Mouse (Mus musculus) embryonic facial prominence, embryonic 13.5 days (tissue): Measurements from ENCODE around the gene Gpr162. TPM values are rescaled to one million over a fixed set of nuclear protein-coding genes. Genes with fewer than 3 reads are reported as not detected.
A peak's percentile ranks its signal among the peaks of the same experiment; 100 is the strongest.

ENCODE experiments used
- ATAC-seq: fragments of 200-750 bp; cut with Nextera tagmentation; 2 replicates; pipeline ENCODE4 v1.8.0; 2017; ENCODE audit warnings: low read depth; ENCODE audit not compliant: insufficient number of reproducible peaks, insufficient read depth, low FRiP score, low TSS enrichment
- H3K27ac ChIP-seq: fragments of 300-500 bp; sonication (generic); 2 replicates; pipeline ENCODE4 v1.5.1; 2015; ENCODE audit warnings: moderate library complexity, mild to moderate bottlenecking, inconsistent platforms
- H3K27me3 ChIP-seq: fragments of 300-500 bp; sonication (generic); 2 replicates; pipeline ENCODE4 v1.6.1; 2015; ENCODE audit warnings: mild to moderate bottlenecking, inconsistent platforms
- H3K36me3 ChIP-seq: fragments of 300-500 bp; sonication (generic); 2 replicates; pipeline ENCODE4 v1.6.1; 2015; ENCODE audit warnings: mild to moderate bottlenecking, inconsistent platforms
- H3K4me1 ChIP-seq: fragments of 300-500 bp; sonication (generic); 2 replicates; pipeline ENCODE4 v1.6.1; 2015; ENCODE audit warnings: inconsistent platforms
- H3K4me2 ChIP-seq: fragments of 300-500 bp; sonication (generic); 2 replicates; pipeline ENCODE4 v1.6.1; 2015; ENCODE audit warnings: moderate library complexity, mild to moderate bottlenecking, inconsistent platforms
- H3K4me3 ChIP-seq: fragments of 300-500 bp; sonication (generic); 2 replicates; pipeline ENCODE4 v1.5.1; 2015; ENCODE audit warnings: mild to moderate bottlenecking, inconsistent platforms
- H3K9ac ChIP-seq: fragments of 300-500 bp; sonication (generic); 2 replicates; pipeline ENCODE4 v1.6.1; 2015; ENCODE audit warnings: mild to moderate bottlenecking, inconsistent platforms
- H3K9me3 ChIP-seq: fragments of 300-500 bp; sonication (generic); 2 replicates; pipeline ENCODE4 v1.6.1; 2016; ENCODE audit warnings: inconsistent platforms
- WGBS: fragments of 180-500 bp; shearing (Covaris S2); methylation state at CpG from one replicate; pipeline ENCODE4 v1.1.7; 2015; ENCODE audit warnings: mixed read lengths; 5-methylcytosine and 5-hydroxymethylcytosine counted together
- polyA plus RNA-seq: library from polyadenylated mRNA; unstranded; fragments of >200 nt; fragmentation: Nextera tagmentation; extraction: Ambion mirVana; gene quantifications from 2 replicates; pipeline ENCODE4 v1.2.1, GENCODE M21; 2015

Gene Gpr162
- polyA plus RNA-seq, 1 experiment from 2014 or later, result 2.0 TPM

DNA sequence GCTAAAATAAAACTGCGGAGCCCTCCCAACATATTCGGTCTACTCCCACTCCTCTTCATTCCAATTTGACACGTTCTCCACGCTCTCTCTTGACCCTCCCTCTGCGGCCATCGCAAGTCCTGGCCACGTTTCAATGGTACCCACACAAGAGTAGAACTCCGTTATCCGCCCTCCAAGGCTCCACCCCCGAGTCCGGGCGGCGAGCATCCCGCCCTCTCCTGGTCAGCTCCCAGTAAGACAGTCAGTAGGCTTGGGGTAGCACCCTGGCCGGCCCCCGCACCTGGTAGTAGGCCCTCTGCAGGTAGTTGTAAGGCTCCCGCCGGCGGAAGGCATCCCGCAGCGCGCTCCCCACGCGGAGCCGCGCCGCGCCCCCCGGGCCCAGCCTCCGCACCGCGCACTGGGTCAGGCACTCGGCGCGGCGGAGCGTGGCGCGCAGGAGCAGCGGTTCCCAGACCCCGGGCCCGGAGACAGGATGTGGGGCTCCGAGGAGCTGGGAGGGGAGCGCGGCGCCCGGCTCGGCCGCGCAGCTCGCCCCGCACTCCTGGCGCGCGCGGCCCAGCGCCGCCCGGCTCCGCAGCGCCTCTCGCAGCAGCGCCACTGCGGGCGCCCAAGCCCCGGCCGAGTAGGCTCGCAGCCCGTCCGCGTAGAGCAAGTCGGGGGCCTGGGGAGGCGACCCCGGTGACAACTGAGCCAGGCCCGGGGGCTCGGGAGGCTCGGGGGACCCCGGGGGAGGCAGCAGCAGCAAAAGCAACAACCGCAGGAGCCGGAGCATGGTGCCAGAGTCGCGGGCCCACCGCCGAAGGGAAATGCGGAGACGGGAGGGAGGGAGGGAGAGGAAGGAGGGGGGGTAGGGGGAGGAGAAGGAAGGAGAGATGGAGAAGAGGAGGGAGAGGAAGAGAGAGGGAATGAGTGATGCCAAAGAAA lies 6.6 kb downstream of the Gpr162 start, which contains the start of gene P3h3:
TSS of gene P3h3 (minus strand) at position 837 of the 924 bp plus-strand sequence.
- WGBS, result under 1% methylated on average over 86 of the region's 86 CpGs
- Histone ChIP-seq H3K9ac (peak within 1 kb of the TSS; percentile 99), H3K27me3 (peaks cover 10% of the 10 kb centered on the region; the same call in 1 of the 2 replicates), H3K4me3 (peak within 1 kb of the TSS; percentile 84), H3K27ac (peak within 1 kb of the TSS; percentile 100), H3K4me2 (peak within 1 kb of the TSS; percentile 68), H3K36me3 (peaks cover 29% of the 10 kb centered on the region), H3K4me1 (peaks cover 49% of the 10 kb centered on the region), H3K9me3 (no peaks in the 10 kb centered on the region)
- peak; percentile 87 for ATAC-seq

DNA sequence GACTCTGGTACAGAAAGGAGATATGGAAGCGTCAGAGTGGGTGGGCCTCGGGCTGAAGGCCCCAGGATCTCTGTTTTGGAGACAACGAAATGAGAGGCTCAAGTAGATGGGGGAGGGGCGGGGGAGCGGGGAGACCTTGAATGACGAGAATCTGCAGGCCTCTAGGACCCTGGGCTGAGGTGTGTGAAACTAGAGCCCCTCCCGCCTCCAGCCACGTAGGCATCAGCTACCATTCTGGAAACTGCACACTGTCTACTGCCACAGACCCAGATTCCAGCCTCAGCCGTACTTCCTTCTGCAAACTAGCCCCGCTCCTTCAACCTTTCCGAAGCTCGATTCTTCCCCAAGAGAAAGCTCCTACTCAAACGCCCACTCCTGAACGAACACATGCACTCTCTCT lies 7.5 kb downstream of the Gpr162 start:
- peak overlapping the region; percentile 99 for H3K9ac ChIP-seq
- peaks cover 40% of the 10 kb centered on the region for H3K4me1 ChIP-seq
- no peaks in the 10 kb centered on the region for H3K9me3 ChIP-seq
- H3K36me3 ChIP-seq, result peaks cover 38% of the 10 kb centered on the region
- H3K4me2 ChIP-seq, result peak overlapping the region; percentile 68
- peak; percentile 60; the same call in 1 of the 2 replicates for ATAC-seq
- peaks cover 3% of the 10 kb centered on the region; the same call in 1 of the 2 replicates for H3K27me3 ChIP-seq
- 3% methylated on average over 14 of the region's 14 CpGs for WGBS
- H3K4me3 ChIP-seq, result peak overlapping the region; percentile 84
- peak overlapping the region; percentile 100 for H3K27ac ChIP-seq

DNA sequence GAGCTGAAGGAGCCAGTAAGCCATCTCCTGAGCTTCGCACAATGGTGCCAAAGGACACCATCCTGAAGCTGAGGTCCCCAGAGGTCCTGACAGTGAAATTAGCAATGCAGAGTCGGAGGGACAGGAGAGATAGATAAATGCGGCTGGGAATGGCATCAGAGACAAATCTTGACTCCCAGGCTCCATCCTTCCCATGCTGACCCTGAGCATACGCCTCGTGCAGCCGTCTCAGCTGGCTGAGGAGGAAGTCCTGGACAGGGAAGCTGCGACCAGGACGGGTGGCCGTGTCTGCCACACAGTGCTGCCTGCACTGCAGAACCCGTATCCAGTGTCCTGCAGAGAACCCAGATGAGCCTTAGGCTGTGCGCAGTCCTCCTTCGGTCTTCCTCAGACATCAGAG lies 9.1 kb downstream of the Gpr162 start:
- Histone ChIP-seq H3K27ac (peak overlapping the region; percentile 55), H3K27me3 (no peaks in the 10 kb centered on the region; the same call in 1 of the 2 replicates), H3K4me1 (peaks cover 30% of the 10 kb centered on the region), H3K4me3 (no peak overlapping the region), H3K9me3 (no peaks in the 10 kb centered on the region), H3K9ac (0 out of 2 replicates have a peak overlapping the region, but pooled peaks have one; percentile 11), H3K4me2 (no peak overlapping the region), H3K36me3 (peaks cover 47% of the 10 kb centered on the region)
- no peak for ATAC-seq
- WGBS, result 74% methylated on average over 12 of the region's 12 CpGs

DNA sequence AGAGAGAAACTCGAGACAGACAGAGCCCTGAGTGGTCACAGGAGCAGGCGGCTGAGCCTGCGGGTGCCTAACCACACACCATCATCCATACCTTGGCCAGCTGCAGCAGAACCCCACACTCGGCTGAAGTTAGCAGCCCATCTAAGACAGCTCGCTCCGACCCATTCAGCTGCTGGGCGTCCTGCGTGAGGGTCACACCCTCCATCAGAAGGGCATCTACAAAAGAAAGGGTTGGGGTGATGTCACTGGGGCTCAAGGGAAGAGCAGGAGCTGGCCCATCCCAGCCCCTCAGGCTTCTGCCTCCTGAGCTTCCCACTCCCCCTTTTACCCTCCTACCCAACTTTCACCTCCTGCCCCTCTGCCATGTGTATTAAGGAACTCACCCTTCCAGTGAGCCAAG lies 13.2 kb downstream of the Gpr162 start:
- ATAC-seq, result no peak
- Histone ChIP-seq H3K4me1 (peaks cover 7% of the 10 kb centered on the region), H3K4me2 (no peak overlapping the region), H3K9me3 (no peaks in the 10 kb centered on the region), H3K4me3 (no peak overlapping the region), H3K27me3 (no peaks in the 10 kb centered on the region), H3K9ac (no peak overlapping the region), H3K36me3 (peaks cover 73% of the 10 kb centered on the region), H3K27ac (no peak overlapping the region)
- 51% methylated on average over 8 of the region's 8 CpGs for whole genome bisulfite sequencing

DNA sequence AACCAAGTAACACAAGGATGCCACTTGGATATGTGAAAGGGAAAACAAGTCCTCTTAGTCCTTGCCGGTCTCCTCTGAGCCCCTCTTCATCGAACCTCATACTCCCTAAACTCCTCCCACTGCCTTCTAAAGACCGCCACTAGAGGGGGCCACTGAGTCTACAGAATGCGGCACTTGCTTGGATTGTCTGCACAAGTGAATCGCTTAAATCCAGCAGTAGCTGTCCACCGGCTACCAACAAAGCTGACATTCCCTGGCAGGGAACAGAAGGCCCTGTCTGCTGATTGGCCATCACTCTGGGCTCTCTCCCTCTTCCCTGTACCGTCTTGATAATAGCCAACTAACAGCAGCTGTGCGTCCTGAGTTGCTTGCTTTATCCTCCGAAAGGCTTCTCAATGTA lies 16.5 kb downstream of the Gpr162 start:
- H3K4me3 ChIP-seq, result no peak overlapping the region; the same call in 1 of the 2 replicates
- no peak overlapping the region for H3K27ac ChIP-seq
- H3K9me3 ChIP-seq, result no peaks in the 10 kb centered on the region
- no peaks in the 10 kb centered on the region for H3K27me3 ChIP-seq
- H3K4me2 ChIP-seq, result 0 out of 2 replicates have a peak overlapping the region, but pooled peaks have one; percentile 0
- peaks cover 67% of the 10 kb centered on the region for H3K36me3 ChIP-seq
- peak; percentile 63 for ATAC-seq
- H3K4me1 ChIP-seq, result 0 out of 2 replicates have a peak, but pooled peaks cover 6% of the 10 kb centered on the region
- WGBS, result 14% methylated on average over 9 of the region's 9 CpGs
- no peak overlapping the region for H3K9ac ChIP-seq

DNA sequence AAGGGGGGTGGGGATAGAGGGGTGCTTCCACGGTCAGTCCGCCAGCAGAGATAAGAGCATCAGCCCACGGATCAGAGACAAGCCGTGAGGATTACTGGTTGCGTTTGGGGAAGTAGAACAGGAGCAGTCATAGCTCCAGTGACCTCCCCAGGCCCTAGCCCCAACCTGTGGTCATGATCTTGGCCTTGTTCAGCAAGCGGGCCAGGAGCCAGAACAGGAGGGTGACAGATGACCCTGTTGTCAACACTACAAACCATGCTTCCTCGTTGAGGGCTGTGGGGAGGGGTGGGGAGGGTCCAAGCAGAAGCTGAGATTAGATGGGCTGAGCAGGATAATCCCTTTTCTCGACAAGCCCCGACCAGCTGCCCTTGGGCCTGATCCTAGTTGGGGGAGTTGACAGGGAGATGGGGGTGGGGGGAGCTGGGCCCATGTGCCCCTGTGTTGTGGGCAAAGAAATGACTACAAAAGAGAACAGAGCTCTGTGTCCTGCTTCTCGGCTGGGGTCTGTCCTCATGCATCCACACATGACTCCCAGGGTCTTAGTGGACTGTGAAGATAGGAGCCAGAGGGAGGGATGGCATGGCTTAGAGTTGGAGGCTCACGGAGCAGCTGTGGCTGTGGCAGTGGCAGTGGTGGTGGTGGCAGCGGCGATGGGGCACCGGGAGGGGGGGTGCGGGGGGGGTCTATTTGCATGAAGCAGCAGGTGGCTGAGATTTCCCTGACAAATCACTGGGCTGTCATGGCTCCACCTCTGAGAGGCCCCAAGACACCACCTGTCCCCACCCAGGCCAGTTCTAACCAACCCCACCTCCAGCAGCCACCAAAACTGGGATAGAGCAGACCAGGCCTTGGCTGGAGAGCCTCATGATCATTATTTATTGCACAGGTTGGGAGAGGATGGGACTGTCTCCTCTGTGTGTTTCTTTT lies 23.3 kb downstream of the Gpr162 start, which contains the start of gene Gnb3:
TSS of gene Gnb3 (minus strand) at position 35 of the 927 bp plus-strand sequence.
- ATAC-seq, result no peak
- 25% methylated on average over 15 of the region's 15 CpGs for WGBS

DNA sequence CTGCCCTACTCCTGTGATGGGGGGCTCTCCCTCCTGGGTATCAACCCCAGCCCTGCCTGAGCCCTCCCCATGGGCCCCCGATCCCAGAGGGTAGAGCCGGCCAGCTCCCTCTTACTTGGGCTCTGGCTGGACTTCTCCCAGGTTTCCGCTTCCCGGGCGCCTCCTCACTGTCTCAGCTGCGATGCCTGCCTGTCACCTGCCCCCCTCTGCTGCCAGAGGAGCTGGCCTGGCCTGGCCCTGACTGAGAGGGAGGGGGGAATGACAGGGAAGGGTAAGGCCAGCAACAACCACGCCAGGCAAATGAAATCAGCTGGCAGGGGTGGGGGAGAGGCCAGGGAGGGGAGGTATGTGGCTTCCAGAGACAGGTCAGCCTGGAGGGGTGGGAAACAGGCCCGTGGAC lies 24.0 kb downstream of the Gpr162 start:
- WGBS, result 7% methylated on average over 8 of the region's 8 CpGs
- Histone ChIP-seq H3K4me1 (peaks cover 28% of the 10 kb centered on the region), H3K4me2 (peak overlapping the region; percentile 28), H3K36me3 (peaks cover 28% of the 10 kb centered on the region), H3K9me3 (no peaks in the 10 kb centered on the region), H3K4me3 (no peak overlapping the region), H3K27ac (no peak overlapping the region), H3K27me3 (no peaks in the 10 kb centered on the region), H3K9ac (peak overlapping the region; percentile 58)
- no peak for ATAC-seq

More for the DNA sequence above, 23.3 kb downstream of the Gpr162 start, which contains the start of gene Gnb3:
- no peaks in the 10 kb centered on the region for H3K27me3 ChIP-seq
- H3K36me3 ChIP-seq, result peaks cover 35% of the 10 kb centered on the region
- H3K9ac ChIP-seq, result peak within 1 kb of the TSS; percentile 58
- no peak within 1 kb of the TSS for H3K4me3 ChIP-seq
- H3K4me1 ChIP-seq, result peaks cover 22% of the 10 kb centered on the region
- H3K27ac ChIP-seq, result no peak within 1 kb of the TSS
- no peaks in the 10 kb centered on the region for H3K9me3 ChIP-seq
- H3K4me2 ChIP-seq, result peak within 1 kb of the TSS; percentile 28

DNA sequence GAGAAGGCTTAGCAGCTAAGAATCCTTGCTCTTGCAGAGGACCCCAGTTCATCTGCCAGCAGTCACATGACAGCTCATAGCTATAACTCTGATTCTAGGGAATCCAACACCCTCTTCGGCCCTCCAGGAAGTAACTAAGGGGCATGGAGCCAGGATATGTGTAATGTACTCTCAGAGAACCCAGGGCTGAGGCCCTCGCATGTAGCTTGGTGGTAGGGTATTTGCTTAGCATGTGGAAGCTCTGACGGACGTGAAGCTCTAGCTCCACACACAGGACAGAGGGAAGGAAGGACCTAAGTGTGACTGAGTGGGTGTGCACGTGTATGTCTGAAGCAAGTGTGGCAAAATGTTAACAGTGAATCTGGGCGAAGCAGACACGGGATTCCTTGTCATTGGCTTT lies 27.4 kb downstream of the Gpr162 start:
- Histone ChIP-seq H3K36me3 (peaks cover 32% of the 10 kb centered on the region), H3K9ac (0 out of 2 replicates have a peak overlapping the region, but pooled peaks have one; percentile 32), H3K27me3 (no peaks in the 10 kb centered on the region), H3K4me1 (peaks cover 37% of the 10 kb centered on the region), H3K27ac (no peak overlapping the region), H3K4me2 (no peak overlapping the region), H3K9me3 (no peaks in the 10 kb centered on the region), H3K4me3 (no peak overlapping the region)
- 75% methylated on average over 7 of the region's 7 CpGs for WGBS
- no peak for ATAC-seq

DNA sequence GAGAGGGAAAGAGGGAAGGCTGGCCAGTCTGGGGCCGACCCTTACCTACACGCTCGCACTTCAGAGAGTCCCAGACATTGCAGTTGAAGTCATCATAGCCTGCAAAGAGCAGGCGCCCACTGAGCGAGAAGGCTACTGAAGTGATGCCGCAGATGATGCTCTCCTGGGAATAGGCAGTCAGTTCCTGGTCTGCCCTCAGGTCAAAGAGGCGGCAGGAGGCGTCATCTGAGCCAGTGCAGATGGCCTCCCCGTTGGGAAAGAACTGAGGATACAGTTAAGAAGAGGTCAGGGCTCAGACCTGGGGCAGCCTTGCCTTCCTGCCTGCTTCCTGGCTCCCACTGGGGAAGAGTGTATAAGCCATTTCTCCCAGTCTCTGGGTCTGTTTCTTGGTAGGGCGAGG lies 28.3 kb downstream of the Gpr162 start:
- peaks cover 28% of the 10 kb centered on the region for H3K36me3 ChIP-seq
- no peak for ATAC-seq
- H3K9me3 ChIP-seq, result no peaks in the 10 kb centered on the region
- 40% methylated on average over 10 of the region's 10 CpGs for WGBS
- no peak overlapping the region for H3K4me2 ChIP-seq
- H3K4me3 ChIP-seq, result no peak overlapping the region
- no peaks in the 10 kb centered on the region for H3K27me3 ChIP-seq
- peaks cover 44% of the 10 kb centered on the region for H3K4me1 ChIP-seq
- no peak overlapping the region; the same call in 1 of the 2 replicates for H3K27ac ChIP-seq
- H3K9ac ChIP-seq, result peak overlapping the region; percentile 46; the same call in 1 of the 2 replicates

DNA sequence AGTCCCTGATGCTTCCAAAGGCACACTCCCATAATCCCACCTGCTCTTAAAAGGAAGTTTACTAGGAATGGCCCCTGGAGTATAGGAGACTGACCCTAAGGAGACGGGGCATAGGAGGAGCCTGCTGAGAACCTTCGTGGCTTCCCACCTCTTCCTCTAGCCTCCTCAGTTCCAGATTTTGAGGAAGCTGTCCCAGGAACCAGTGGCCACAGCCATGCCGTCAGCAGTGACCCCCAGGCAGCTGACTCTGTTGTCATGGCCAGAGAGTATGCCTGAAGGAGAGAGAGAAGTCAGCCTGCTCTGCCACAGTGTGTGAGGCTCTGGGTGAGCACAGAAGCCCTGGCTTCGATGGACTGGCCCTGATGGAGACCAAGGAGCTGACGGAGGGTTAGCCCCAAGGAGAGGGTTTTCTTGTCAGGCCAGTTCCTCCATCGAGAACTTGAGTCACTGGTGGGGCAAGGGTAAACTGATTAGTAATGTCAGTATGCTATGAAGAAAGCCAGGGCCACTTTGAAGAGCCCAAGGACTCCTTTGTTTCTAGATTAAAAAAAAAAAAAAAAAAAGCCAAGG lies 29.2 kb downstream of the Gpr162 start:
- peaks cover 28% of the 10 kb centered on the region for H3K36me3 ChIP-seq
- 82% methylated on average over 6 of the region's 6 CpGs for WGBS
- peaks cover 41% of the 10 kb centered on the region for H3K4me1 ChIP-seq
- H3K4me2 ChIP-seq, result no peak overlapping the region
- H3K27me3 ChIP-seq, result no peaks in the 10 kb centered on the region
- no peak overlapping the region for H3K4me3 ChIP-seq
- H3K27ac ChIP-seq, result no peak overlapping the region; the same call in 1 of the 2 replicates
- no peak overlapping the region for H3K9ac ChIP-seq
- no peaks in the 10 kb centered on the region for H3K9me3 ChIP-seq
- no peak for ATAC-seq
